Comparison of ENCODE assay signal across 10 mouse cellular contexts in genomic region chr9:42871681-42872080, GRCm38 (mm10).
DNase-seq lines count a peak whose midpoint lies in the region; ATAC-seq and TF ChIP-seq lines count a peak whose summit lies in the region.
"Had no signal": no experiment of that assay in that cellular context is flagged by ENCODE, and none has a peak within 500 bp of the region (broad histone marks: within the 10 kb centered on the region; RNA-seq: fewer than 3 reads in every experiment).

No protein-coding gene starts in this region.

- H3K27ac ChIP-seq in gastrocnemius, adult 2 months: no peak overlapping the region
- no peak overlapping the region for H3K27ac ChIP-seq in heart, embryonic 12.5 days (ENCODE audit: poor library complexity, severe bottlenecking)
- no peak overlapping the region for H3K27ac ChIP-seq in embryonic facial prominence, embryonic 10.5 days (replicated peaks)
- H3K27ac ChIP-seq: hindbrain, embryonic 10.5 days; limb, embryonic 15.5 days had no signal

- H3K27me3 ChIP-seq in heart, embryonic 12.5 days (replicated peaks): peaks cover 12% of the 10 kb centered on the region
- peaks cover 22% of the 10 kb centered on the region for H3K27me3 ChIP-seq in embryonic facial prominence, embryonic 10.5 days (replicated peaks; ENCODE audit: low read depth, poor library complexity, severe bottlenecking)

- H3K4me3 ChIP-seq in gastrocnemius, adult 2 months: no peak overlapping the region
- H3K4me3 ChIP-seq in heart, embryonic 12.5 days: no peak overlapping the region
- H3K4me3 ChIP-seq in embryonic facial prominence, embryonic 10.5 days: no peak overlapping the region
- H3K4me3 ChIP-seq: hindbrain, embryonic 10.5 days; limb, embryonic 15.5 days had no signal

- DNase-seq in gastrocnemius, adult 2 months: peak; percentile 28
- DNase-seq in gastrocnemius, postnatal 25 days: no peak
- DNase-seq in urinary bladder, postnatal 25 days (ENCODE audit: low spot score): peak; percentile 16
- DNase-seq in urinary bladder, postnatal 4 days (ENCODE audit: low spot score in 2 of 2): no peak
- peak; percentile 17 for DNase-seq in telencephalon, adult 2 months (ENCODE audit: low read depth, low spot score)
- DNase-seq in embryonic facial prominence, embryonic 10.5 days (ENCODE audit: low spot score): no peak
- no peak for DNase-seq in cerebellum, adult 11 months

- no peak for TF ChIP-seq CTCF in gastrocnemius, adult 2 months (IDR thresholded peaks at IDR 0.05)

- 71% methylated on average over 4 of the region's 4 CpGs for WGBS in heart, embryonic 12.5 days
- 89% methylated on average over 4 of the region's 4 CpGs for WGBS in embryonic facial prominence, embryonic 10.5 days

- H3K9me3 ChIP-seq in heart, embryonic 12.5 days (replicated peaks): no peaks in the 10 kb centered on the region
- no peaks in the 10 kb centered on the region for H3K9me3 ChIP-seq in embryonic facial prominence, embryonic 10.5 days
- H3K9me3 ChIP-seq: hindbrain, embryonic 10.5 days; limb, embryonic 15.5 days had no signal

- H3K36me3 ChIP-seq in heart, embryonic 12.5 days: no peaks in the 10 kb centered on the region
- H3K36me3 ChIP-seq in embryonic facial prominence, embryonic 10.5 days (replicated peaks): no peaks in the 10 kb centered on the region
- H3K36me3 ChIP-seq: hindbrain, embryonic 10.5 days; limb, embryonic 15.5 days had no signal

- no peak overlapping the region for H3K9ac ChIP-seq in heart, embryonic 12.5 days
- H3K9ac ChIP-seq: limb, embryonic 15.5 days had no signal

- no peaks in the 10 kb centered on the region for H3K4me1 ChIP-seq in heart, embryonic 12.5 days (replicated peaks)
- H3K4me1 ChIP-seq in embryonic facial prominence, embryonic 10.5 days: peaks cover 16% of the 10 kb centered on the region

- H3K4me2 ChIP-seq in heart, embryonic 12.5 days: no peak overlapping the region
- H3K4me2 ChIP-seq: limb, embryonic 15.5 days had no signal

- intact Hi-C loops in gastrocnemius, adult 2 months (cut with DNase I): no loop called here

- peak; percentile 48; the same call in 1 of the 2 replicates for ATAC-seq in heart, embryonic 12.5 days (ENCODE audit: insufficient number of reproducible peaks, low FRiP score)

Comparison
In these comparisons a context has a peak if more than half of its experiments do, and no peak if none do; other contexts are left out.
1. DNase-seq: peak in gastrocnemius, adult 2 months (single experiment), urinary bladder, postnatal 25 days (single experiment) and telencephalon, adult 2 months (single experiment); none in gastrocnemius, postnatal 25 days (single experiment), urinary bladder, postnatal 4 days (0 of 2), embryonic facial prominence, embryonic 10.5 days (single experiment) and cerebellum, adult 11 months (single experiment).